Mouse (Mus musculus) T-helper 1 cell (primary cell): Measurements from ENCODE around the gene Chek2.

ENCODE experiments used
- in situ Hi-C: fragments of 300-600 bp; cut with MboI, MseI; formaldehyde crosslinking; loops from one replicate; pipeline ENCODE4 v1.15.1; 2025; ENCODE audit warnings: high pct_unique_total_duplicates

Chek2 gene

GRCm38 (mm10) chr5:110898169-110898568, 58.4 kb downstream of the Chek2 start:
- in situ Hi-C loops, result no loop called here

GRCm38 (mm10) chr5:110898785-110899184, 59.0 kb downstream of the Chek2 start:
- in situ Hi-C loops, result no loop called here

- in situ Hi-C loops, result no loop called here
Measured at GRCm38 (mm10) chr5:110900331-110900730, 60.6 kb downstream of the Chek2 start.

- in situ Hi-C loops, result no loop called here
Measured at GRCm38 (mm10) chr5:110906708-110907107, 66.9 kb downstream of the Chek2 start.

GRCm38 (mm10) chr5:110908879-110909278, 69.1 kb downstream of the Chek2 start:
- in situ Hi-C loops, result no loop called here

- in situ Hi-C loops, result no loop called here
Measured at GRCm38 (mm10) chr5:110909955-110910589, 70.3 kb downstream of the Chek2 start.

GRCm38 (mm10) chr5:110914859-110915258, 75.1 kb downstream of the Chek2 start:
- in situ Hi-C loops, result no loop called here

GRCm38 (mm10) chr5:110916241-110916640, 76.5 kb downstream of the Chek2 start:
- in situ Hi-C loops, result no loop called here

- in situ Hi-C loops, result no loop called here
Measured at GRCm38 (mm10) chr5:110919541-110919940, 79.8 kb downstream of the Chek2 start.

- in situ Hi-C loops, result no loop called here
Measured at GRCm38 (mm10) chr5:110923336-110923735, 83.6 kb downstream of the Chek2 start.
